Mouse (Mus musculus): ENCODE data around the gene Prkca. TPM values are rescaled to one million over a fixed set of nuclear protein-coding genes. Genes with fewer than 3 reads are reported as not detected.

Prkca gene
- total RNA-seq, 2 experiments from 2014 or later = 211 to 241 TPM

DNA sequence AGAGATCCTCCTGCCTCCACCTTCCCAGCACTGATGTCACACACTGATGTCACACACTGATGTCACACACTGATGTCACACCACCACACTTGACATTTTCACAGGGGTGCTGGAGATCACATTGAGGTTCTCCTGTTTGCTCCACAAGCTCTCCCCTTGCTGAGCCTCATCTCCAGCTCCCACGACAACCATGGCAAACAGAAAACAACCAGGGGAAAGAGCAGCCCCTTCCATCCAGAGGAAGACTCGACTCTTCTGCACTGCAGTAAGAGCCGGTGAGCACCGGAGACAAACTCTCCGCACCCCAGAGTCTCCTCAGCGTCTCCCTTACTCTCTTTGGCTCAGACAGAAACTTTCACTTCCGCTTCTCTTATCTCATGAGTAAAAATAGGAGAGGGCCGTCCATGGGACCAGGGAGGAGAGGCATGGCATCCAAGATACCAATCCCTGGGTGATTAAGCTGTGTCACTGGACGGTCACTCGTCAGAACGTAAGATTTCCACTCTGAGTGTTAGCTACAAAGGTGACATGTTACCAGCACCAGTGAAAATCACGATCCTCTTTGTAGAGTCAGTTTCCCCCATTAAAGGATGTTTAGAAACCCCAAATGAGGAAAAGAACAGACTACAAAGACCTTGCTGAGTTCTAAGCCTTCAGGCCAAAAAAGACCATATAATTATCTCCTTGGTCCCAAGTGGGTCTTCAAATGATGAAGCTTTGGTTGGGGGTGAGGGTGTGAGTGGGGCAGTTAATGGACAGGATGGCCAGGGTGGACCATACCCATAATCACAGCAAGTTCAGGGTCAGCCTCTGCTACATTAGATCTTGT is 95.3 kb downstream of the Prkca start:
- DNase-seq (ENCODE audit: low spot score in 2 of 2) = no peak
- H3K4me3 ChIP-seq = no peak overlapping the region
- peak overlapping the region; percentile 19; the same call in 1 of the 2 replicates for H3K27ac ChIP-seq
- no peak for TF ChIP-seq CTCF (conservative IDR thresholded peaks at IDR 0.05)

DNA sequence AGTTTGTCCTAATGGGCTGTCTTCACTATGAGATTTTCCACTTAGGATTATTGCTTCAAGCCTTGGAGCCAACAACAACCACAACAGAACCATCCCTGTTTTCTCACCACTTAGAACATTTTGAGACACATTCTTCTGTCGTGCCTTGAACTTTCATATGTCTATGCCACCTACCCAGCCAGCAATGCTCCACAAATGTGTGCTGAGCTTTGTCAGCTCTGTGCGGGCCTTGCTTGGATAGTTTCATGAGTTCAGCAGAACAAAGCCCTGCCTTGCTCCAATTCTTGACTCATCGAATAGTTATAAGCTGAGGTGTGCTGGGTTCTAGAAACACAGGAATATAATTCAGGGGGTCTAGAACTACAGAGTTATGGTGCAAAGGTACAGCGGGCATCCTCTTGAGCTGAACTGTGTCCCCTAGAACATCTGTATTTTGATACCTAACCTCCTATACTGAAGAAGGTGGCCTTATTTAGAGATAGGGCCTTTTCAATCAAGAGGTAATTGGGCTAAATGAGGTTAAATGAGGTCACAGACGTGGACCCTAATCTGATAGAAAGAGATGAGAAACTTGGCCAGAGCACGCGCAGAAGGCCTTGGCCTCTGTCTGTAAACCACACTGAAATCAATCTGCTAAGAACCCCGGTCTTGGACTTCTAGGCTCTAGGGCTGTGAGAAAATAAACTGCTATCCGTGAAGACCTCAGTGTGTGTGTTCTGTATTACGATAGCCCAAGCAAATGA is 96.4 kb downstream of the Prkca start:
- H3K4me3 ChIP-seq = no peak overlapping the region
- no peak for TF ChIP-seq CTCF (conservative IDR thresholded peaks at IDR 0.05)
- H3K27ac ChIP-seq = peak overlapping the region; percentile 39; the same call in 1 of the 2 replicates
- no peak for DNase-seq (ENCODE audit: low spot score in 2 of 2)

DNA sequence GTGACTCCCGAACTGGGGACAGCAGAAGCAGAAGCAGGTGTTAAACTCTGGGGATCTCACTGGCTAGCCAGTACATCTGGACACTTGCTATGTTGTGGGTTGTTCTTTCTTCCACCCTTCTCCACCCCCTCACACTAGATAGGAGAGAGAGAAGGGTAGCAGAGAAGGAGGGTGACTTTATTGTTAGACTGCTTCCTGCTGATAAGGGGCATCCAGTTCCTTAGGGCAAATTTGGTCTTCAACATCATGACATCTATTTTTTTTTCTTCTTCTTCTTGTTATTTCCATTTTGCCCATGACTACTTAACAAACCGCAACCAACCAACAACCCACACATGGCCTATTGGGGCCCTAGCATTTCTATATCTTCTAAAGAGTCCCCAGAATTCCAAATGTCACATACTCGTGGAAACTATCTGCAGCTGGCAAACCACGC is 97.4 kb downstream of the Prkca start:
- Histone ChIP-seq H3K4me3 (no peak overlapping the region), H3K27ac (peak overlapping the region; percentile 39; the same call in 1 of the 2 replicates)
- no peak for TF ChIP-seq CTCF (conservative IDR thresholded peaks at IDR 0.05)
- no peak for DNase-seq (ENCODE audit: low spot score in 2 of 2)

DNA sequence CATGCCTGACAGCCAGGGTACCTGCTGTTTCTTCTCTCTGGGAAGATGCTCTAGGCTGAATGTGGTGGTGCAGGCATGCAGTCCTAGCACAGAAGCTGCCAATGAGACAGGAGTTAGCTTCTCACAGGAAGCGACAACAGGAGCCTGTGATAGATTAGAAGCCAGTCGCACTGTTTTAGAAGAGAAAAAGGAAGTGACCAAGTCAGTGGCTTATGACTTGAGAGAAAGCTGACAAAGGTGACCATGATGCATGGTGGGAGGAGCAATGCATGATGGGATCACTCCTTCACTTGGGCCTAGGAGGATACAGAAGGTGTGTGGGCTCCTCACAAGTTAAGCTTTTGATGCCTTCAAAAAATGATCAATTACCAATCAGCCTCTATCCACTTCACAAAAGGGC is 99.5 kb downstream of the Prkca start:
- TF ChIP-seq CTCF (conservative IDR thresholded peaks at IDR 0.05) = no peak
- H3K4me3 ChIP-seq = no peak overlapping the region
- no peak overlapping the region for H3K27ac ChIP-seq
- no peak for DNase-seq (ENCODE audit: low spot score in 2 of 2)

DNA sequence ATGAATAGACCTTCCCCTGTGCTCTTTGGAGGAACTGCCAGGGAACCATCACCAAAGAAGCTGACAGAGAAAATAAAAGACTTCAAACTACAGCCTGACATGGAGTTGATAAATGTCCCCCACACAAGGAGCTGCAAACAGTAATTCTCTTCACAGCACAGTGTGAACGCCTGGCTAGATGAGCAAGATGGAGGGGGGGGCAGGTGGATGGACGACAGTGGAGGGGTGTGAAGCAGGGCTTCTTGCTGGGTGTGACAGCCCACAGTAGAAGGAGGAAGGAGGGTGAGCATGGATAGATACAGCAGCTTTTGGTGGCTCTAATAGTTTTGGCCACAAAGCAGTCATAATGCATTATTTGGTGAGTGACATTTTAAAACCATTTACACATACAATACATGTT is 100.1 kb downstream of the Prkca start:
- TF ChIP-seq CTCF (conservative IDR thresholded peaks at IDR 0.05) = no peak
- Histone ChIP-seq H3K27ac (0 out of 2 replicates have a peak overlapping the region, but pooled peaks have one; percentile 2), H3K4me3 (no peak overlapping the region)
- no peak for DNase-seq (ENCODE audit: low spot score in 2 of 2)

DNA sequence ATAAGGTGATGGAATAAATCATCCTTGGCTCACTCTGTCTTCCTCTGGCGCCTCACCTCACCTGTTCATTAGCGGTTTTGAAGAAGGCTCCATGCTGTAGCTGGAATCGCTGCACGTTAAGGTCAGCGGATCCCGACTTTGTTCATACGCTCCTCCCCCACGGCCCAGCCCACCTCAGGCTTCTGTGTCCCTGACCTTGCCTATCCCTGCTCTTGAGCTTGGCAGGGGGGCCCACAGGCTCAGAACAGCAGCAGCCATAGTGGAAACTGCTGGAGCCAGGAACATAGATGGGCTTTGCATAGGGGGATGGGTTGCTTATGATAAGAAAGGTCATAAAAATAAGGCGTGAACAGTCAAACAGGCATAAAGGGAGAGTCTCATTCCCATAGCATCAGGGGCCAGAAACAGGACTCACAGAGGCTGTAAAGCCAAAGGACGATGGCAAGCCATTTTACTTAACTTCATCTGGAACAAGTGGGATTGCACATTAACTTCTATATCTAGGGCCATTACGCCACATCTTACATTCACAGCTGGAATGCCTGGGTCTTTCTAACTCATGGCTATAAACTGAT is 102.7 kb downstream of the Prkca start:
- DNase-seq (ENCODE audit: low spot score in 2 of 2) = no peak
- Histone ChIP-seq H3K27ac (no peak overlapping the region), H3K4me3 (no peak overlapping the region)
- TF ChIP-seq CTCF (conservative IDR thresholded peaks at IDR 0.05) = no peak

DNA sequence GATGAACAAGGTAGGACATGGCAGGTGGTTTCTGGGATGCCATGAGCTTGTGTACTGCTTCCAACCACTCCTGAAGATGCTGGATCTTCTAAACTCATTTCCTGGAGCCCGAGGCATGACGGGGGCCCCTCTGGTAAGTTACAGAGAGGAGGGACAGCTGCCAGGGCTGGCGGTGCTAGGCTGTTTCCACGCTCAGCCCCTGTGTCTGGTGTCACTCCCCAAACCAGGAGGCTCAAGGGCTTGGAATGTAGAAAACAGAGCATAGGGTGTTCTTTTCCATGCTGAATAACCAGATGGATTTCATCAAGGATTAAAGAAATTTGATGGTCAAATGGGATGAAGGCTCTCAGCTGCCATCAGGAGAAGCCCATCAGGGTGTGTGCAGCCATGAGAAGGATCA is 104.6 kb downstream of the Prkca start:
- Histone ChIP-seq H3K4me3 (no peak overlapping the region), H3K27ac (0 out of 2 replicates have a peak overlapping the region, but pooled peaks have one; percentile 5)
- TF ChIP-seq CTCF (conservative IDR thresholded peaks at IDR 0.05) = no peak
- no peak for DNase-seq (ENCODE audit: low spot score in 2 of 2)

DNA sequence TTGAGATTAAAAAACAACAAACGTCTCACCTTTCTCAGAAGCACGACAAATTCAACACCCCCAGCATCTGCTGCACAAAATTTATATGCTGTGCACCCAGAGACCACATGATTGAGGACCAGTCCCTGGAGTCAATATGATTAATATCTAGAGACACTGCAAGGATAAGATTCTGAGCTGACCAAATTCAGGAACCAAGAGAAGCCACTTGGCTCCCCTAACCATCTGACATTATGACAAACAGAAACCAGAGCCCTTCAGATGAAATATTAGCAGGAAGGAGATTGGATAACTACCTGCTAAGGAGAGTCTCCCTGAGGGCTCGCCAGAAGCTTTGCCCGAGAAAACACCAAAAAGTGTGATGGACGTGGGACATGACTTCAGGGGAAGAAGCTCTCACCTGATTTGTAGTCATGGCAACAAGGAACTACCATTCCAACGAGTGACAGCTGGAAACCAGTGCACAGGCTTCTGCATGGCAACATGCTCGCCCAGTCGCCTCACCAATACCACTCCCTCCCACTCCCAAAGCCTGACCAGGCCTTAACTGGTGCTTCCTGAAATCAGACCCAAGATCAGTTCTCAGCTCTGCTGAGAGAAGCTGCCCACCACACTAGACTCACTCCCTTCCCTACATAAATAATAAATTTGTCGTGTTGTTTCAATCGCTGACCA is 106.8 kb downstream of the Prkca start:
- no peak for TF ChIP-seq CTCF (conservative IDR thresholded peaks at IDR 0.05)
- Histone ChIP-seq H3K4me3 (no peak overlapping the region), H3K27ac (peak overlapping the region; percentile 34)
- no peak for DNase-seq (ENCODE audit: low spot score in 2 of 2)

DNA sequence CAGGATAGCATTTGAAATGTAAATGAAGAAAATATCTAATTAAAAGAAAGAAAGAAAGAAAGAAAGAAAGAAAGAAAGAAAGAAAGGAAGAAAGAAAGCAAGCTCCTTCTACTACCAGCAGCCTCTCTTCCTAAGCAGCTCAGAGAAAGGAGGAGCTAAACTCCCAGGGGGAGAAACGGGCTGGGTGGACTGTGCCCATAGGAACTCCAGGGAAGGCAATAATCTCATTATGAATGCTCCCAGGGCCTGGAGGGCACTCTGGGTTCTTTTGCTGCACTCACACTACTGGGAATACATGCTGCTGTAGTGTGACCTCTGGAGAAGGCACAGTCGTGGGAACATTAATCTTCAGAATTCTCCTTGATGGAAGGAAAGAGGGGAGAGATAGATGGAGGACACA is 107.5 kb downstream of the Prkca start:
- TF ChIP-seq CTCF (conservative IDR thresholded peaks at IDR 0.05) = no peak
- no peak overlapping the region for H3K27ac ChIP-seq
- H3K4me3 ChIP-seq = no peak overlapping the region
- DNase-seq (ENCODE audit: low spot score in 2 of 2) = no peak

DNA sequence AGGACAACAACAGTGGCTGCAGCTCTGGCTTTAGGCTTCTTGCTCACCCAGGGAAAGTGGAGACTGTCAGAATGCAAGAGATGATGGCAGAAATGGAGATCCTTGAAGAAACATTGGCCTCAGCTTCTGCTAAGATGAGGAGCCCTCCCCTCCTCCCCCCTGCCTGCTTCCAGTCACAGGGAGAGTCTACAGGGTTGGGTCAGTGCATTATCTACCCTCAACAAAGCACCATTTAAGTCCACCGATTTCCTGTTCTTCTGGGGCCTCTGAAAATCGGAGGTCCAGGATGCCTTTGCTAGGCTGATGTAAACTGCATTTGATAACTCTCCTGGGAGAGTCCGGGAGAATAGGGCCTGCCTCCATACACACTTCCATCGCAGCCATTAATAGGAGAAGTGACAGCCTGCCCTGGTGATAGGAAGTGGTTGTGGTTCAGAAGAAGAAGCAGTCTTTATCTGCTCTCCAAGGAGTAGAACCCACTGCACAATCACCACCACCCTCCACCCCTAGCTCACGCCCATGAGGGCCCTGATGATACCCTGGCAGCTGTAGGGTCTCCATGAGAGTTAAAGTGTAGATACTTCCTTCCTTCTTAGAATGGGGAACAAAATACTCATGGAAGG is 108.5 kb downstream of the Prkca start:
- Histone ChIP-seq H3K4me3 (no peak overlapping the region), H3K27ac (no peak overlapping the region)
- TF ChIP-seq CTCF (conservative IDR thresholded peaks at IDR 0.05) = no peak
- DNase-seq (ENCODE audit: low spot score in 2 of 2) = no peak

DNA sequence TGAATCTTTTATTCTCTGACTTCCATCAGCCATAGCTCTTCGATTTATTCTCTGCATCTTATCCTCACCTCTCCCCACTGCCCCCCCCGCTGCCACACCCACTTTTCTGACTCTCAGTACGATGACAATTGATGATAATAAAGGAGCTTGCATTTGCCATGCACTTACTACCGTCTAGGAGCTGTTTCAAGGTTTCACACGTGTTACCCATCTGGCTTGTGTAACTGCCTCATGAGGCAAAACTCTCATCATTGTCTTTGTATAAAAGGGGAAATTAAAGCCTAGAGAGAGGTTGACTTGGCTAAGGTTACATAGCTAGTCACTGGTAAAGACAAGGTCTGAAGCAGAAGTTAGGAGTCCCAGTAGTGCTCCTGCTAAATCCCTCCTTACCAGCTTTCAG is 110.7 kb downstream of the Prkca start:
- TF ChIP-seq CTCF (conservative IDR thresholded peaks at IDR 0.05) = no peak
- no peak overlapping the region for H3K4me3 ChIP-seq
- no peak overlapping the region for H3K27ac ChIP-seq
- no peak for DNase-seq (ENCODE audit: low spot score in 2 of 2)

DNA sequence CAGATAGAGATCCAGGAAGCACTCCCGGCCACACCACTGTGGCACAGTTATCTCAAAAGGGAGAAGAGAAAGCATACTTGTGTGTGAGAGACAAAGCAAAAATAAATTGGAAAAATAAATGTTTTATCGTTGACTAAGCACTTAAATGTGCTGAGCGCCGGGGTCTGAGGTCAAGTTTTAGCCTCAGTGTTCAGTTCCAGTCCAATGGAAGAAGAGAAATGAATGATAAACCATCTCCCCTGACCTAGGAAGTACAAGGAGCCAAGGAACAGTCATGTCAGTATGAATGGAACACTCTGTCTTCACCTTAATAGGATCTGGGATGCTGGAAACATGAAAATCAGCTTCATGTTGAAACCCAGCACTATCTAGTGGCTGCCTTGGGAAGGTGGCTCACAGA is 113.6 kb downstream of the Prkca start:
- TF ChIP-seq CTCF (conservative IDR thresholded peaks at IDR 0.05) = no peak
- no peak overlapping the region for H3K4me3 ChIP-seq
- DNase-seq (ENCODE audit: low spot score in 2 of 2) = no peak
- no peak overlapping the region for H3K27ac ChIP-seq
